Mouse (Mus musculus) left cerebral cortex, postnatal 10 days (tissue): ENCODE measurements at regions not wholly inside any gene's neighbourhood (a gene's known extent, or its start where the extent isn't known, plus 50 kb on each side); places are given as distances from the start of the nearest gene placed in this dataset.
A peak's percentile ranks its signal among the peaks of the same experiment; 100 is the strongest.
"Not testable (repeated sequence)": the region's sequence is repeated elsewhere in the genome, so short reads cannot be mapped to it uniquely, and the experiment has no call there.

Experiments
- DNase-seq, 2 experiments: peaks; one replicate each; pipeline ENCODE4 v3.0.0; 2021 to 2022; ENCODE audit warnings: low spot score in 2 of 2, mixed read lengths in 1 of 2; ENCODE audit errors: extremely low spot score in 1 of 2
- intact Hi-C: fragments of 180-260 bp; cut with DNase I; formaldehyde crosslinking; loops from one replicate; pipeline ENCODE4 v1.15.1; 2025

DNA sequence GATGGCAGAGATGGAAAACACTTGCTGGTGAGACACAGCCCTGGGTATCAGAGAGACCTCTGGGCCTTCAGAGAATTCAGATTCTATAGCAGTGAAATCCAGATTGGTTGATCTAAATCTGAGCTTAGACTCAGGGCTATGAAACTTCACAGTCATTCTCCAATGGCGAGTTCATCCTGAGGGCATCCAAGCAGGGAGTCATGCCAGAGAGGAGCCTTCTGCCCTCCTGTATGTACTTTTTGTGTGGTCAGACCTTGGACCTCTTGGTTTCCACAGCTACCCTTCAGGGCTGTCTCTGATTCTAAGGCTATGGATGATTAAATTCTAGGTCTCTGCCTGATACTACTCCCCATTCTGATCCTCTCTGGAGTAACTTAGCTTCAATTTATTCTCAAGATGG, 122.0 kb upstream of the Mettl15 start:
- no peak for DNase-seq
- intact Hi-C loops = no loop called here

DNA sequence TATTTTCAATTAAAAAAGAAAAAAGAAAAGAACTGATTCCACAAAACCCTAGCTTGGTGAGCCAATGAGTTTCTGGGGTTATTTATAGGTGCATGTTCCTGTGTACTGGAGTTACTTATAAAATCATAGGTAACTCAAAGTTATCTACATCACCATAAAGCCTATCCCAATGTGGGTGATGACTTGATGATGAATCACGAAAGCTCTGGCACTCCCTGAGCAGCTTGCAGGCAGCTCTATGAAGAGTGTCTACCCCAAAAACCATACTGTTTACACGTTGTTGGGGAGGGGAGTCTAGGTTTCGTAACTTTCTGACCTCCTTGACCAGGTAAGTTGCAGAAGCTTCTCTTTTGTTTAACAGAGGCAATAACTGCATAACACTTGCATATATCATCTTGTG, 123.7 kb upstream of the Mettl15 start:
- DNase-seq = no peak
- intact Hi-C loops = no loop called here

DNA sequence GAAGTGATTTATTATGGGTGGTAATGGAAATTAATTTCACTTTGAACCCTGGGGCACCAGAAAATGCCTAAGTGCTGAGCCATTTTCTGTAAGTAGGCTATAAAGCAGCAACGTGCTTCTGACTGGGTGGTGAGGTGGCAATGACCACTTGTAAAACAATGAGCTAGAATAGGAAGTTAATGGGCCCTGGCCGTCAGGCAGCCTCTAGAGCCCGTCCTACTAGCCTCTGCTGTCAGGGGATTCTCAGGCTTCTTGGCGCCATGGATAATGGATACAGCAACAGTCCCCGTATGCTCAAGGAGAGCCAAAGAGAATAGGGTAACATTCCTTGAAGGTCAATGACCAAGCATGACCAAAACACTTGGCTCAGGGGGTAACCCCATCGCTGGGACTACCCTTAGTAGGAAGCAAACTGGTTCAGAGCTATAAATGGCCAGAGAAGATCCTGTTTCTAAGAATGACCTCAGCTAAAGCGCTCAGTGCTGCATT, 126.1 kb upstream of the Mettl15 start:
- DNase-seq = no peak
- intact Hi-C loops = no loop called here

DNA sequence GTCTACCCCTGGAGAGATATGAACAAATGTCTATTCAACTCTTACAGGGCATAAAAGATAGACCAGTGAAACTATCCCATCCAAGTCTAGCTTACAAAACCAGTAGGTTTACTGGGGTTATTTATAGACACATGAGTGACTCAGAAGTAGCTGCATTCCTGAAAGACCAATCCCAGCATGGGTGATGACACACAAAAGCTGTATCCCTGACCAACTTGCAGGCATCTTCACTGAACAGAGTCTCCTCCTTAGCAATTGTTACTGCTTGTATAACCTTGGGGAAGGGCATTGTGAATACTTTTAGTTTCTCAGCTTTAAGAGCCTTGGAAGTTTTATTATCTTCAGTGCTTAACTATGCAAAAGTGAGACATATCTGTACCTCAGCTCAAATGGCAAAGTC, 139.6 kb upstream of the Mettl15 start:
- intact Hi-C loops = no loop called here
- DNase-seq = no peak

DNA sequence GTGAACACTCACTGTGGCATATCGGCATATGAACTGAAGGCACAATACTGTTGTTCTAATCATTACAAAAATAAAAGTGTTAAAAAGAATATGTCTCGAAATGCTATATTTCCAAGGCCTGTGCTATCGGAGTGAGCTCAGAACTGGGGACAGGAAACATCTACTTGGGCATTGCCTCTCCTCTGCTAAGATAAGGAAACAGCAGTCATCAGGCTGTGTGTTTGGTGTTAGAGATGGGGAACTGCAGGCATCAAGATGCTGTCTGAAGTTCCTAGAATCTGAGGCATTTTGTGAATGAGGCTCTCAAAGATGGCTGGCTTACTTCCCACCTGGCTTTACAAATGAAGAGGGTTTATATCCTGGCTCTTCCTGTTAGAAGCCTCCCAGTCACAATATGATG, 150.6 kb upstream of the Mettl15 start:
- intact Hi-C loops = no loop called here
- no peak for DNase-seq

DNA sequence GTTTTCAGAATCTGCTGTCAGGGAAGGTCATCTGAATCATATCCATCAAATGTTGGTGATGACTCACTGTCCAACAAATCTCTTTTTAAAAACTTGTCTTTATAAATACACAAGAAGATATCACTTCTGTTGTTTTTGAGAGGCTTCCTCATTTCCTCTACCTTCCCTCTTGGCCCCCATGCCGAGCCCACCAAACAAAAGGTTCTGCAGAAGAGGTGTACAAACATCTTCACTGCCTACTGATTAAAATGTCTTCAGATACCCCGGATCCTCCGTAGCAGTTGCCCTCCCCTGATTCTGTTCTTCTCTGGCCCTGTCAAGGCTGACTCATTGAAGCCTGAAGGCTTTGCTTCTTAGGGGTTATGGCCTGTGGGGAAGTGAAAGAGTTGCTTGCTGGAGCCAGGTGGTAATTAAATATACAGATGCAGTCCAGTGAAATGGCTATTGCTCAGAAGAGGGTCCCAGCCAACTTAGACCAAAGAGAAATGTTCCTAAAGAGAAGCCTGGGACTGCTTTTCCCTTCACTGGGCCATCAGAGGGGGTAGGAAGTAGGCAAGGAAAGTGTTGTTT, 162.1 kb upstream of the Mettl15 start:
- intact Hi-C loops = no loop called here

DNA sequence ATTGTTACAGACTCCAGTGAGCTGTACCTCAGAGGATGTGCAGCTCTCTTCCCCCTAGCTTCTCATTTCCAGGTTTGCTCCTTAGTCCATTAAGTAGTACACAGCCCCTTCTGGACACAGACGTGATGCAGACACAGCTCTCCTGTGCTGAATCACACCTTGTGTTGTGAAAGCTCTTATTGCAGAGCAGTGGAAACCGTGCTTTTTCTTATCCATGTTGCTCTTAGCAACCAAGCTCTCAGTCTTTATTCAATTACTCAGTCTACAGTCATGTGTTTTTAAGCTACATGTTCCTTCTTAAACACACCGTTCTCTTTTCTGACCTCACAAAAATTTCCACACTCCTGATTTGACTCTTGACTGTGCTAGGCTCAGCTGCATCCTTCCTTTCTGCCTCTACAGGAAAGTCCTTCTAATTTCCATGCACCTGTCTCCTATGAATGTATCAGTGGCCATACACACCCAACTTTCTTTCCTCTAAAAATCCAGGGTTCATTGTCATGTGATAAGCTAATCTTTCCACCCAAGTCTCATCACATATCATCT, 163.0 kb upstream of the Mettl15 start:
- intact Hi-C loops = no loop called here

More for the DNA sequence above, 162.1 kb upstream of the Mettl15 start:
- DNase-seq = no peak

DNA sequence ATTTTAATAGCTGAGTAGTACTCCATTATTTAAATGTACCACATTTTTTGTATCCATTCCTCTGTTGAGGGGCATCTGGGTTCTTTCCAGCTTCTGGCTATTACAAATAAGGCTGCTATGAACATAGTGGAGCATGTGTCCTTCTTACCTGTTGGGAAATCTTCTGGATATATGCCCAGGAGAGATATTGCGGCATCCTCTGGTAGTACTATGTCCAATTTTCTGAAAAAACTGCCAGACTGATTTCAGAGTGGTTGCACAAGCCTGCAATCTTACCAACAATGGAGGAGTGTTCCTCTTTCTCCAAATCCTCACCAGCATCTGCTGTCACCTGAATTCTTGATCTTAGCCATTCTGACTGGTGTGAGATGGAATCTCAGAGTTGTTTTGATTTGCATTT, 181.7 kb upstream of the Mettl15 start:
- DNase-seq, intact Hi-C loops: not testable (repeated sequence)

More for the DNA sequence above, 163.0 kb upstream of the Mettl15 start:
- no peak for DNase-seq

DNA sequence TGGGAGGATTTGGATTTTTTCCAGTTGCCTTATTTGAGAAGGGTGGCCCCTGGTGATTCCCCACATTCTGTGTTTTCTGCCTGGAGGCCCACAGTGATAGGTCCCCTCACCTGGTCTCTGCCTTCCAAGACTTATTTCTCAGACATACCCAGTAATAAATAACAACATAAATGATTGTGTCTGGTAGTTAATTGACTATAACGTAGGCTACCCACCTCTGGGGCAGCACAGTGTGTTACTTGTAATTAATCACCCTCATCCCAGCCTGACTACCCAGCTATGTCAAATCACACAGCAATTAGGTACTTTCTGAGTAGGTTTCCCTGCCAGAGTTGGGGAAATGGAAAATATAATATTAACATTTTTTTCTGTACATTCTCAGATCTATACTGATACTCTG, 190.2 kb upstream of the Bdnf start:
- no peak for DNase-seq
- intact Hi-C loops = no loop called here

DNA sequence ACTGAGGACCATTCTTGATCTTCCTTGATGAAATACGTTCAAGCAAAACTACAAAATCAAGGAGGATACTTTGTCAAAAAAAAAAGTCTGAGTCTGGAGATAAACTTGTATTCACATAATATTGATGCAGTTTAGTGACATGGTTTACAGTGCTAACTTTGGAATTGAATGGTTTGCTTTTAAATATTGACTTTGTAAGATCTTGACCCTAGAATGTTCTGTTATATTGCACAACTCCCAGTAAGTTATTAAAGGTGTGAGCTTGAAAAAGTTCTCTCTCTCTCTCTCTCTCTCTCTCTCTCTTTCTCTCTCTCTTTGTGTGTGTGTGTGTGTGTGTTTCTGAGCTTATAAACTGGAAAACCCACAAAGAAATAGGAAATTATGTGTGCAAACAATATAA, 186.9 kb upstream of the Bdnf start:
- no peak for DNase-seq
- intact Hi-C loops = no loop called here

DNA sequence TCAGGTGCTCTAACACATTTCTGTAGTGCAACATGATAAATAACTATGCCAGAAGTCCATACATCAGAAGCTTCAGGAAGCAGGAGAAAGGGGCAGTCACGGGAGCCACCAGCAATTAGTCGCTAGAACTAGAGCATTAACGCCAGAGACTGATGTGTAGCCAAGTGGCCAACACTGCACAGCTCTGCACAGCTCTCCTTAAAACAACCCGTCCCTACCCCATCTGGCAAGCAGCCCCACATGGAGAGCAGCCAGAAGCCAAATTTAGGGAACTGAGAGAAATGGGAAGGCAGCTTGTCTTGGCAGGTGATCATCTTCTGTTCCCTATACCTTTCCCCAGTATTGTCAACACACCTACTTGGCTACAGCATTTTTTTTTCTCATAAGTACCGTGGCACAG, 172.3 kb upstream of the Bdnf start:
- intact Hi-C loops = no loop called here
- DNase-seq = peak; percentile 22 to 37

DNA sequence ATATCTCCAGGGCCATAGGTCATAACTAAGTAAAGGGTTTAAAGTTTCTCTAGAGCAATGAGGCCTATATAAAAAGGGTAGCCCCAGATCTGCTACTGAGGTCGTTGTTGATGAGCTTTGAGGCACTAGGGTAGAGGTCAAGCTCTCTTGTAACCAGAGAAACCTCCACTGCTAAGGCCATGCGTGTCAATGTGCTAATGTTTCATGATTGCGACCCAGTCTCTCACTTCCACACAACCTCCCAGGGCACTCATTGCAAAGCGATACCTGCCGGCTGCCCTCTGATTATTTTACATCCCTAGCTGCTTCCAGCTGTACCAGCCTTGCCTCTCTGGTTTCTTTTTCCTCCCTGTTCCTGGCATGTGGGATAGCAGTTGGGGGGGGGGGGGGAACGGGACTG, 169.6 kb upstream of the Bdnf start:
- intact Hi-C loops = no loop called here
- DNase-seq = no peak

DNA sequence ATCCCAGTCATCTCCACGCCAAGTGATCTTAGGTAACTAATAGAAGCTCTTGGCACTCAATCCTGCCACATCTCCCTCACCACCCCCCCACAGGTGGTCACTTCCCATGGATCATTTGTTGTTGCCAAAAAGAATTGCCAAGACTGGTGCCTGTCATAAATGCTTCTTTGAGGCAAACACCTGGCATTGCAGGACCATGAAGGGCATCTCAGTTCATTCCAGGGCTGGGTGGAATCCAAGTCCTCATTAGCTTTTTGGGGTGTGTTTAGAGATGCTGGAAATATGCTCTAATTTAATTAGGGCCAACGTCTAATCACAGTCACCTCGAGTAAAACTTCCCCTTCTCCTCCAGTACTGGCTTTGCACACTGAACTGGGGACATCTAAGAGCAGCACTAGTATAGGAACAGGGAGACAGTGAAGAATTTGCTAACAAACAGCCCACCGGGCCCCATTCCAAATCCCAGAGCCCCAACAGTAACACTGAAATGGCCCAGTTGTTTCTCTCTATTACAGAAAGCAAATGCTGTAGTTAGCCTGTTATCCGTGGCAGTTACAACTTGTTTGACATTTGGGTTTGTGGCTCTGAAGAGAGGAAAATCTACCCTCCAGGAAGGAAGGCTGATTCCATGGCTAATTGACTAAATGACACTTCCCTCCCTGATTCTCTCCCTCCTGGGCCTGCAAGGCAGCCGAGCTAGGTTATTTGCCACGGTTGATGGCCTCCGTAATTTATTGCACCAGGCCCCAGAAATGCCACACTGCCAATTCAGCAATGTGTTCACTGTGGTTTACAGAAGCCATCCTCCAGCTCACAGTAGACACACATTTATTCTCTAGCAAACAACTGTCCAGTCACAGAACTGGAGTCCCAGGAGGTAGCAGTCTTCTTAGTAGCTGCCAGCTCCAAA, 164.2 kb upstream of the Bdnf start:
- DNase-seq = no peak
- intact Hi-C loops = no loop called here

DNA sequence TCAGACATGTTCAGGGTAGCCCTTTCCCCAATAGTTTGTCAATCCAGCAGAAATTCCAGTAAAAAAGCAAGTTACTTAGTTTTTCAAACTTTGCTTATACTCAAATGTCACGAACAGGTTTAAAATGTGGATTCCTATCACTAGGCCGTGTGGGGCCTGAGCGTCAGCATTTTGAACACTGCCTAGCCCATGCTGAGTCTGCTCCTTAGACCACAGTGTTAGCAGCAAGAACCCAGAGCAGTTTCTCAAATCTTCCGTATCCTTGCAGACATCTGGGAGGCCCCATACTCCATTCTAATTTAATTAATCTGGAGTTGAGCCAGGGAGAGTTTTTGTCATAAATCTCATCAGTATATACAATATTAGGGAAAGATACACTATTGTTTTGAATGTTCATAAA, 163.4 kb upstream of the Bdnf start:
- intact Hi-C loops = no loop called here
- no peak for DNase-seq

DNA sequence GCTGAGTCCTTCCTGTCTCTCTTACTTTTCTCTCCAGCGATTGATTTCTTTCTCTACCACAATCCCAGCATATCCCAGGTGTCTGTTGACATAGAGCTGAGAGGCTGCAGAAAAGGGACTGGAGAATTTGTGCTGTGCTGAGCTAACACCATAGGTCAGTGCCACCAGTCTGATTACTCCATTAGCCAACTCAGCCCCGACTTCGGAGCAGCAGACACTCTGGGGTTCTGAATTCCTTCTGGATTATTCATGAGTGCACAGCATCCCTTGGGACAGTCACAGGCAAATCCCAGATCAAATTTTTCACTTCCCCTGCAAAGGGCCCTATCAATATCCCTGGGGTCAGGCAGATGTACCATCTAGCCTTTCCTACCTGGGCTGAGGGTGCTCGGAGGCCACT, 155.2 kb upstream of the Bdnf start:
- no peak for DNase-seq
- intact Hi-C loops = no loop called here

DNA sequence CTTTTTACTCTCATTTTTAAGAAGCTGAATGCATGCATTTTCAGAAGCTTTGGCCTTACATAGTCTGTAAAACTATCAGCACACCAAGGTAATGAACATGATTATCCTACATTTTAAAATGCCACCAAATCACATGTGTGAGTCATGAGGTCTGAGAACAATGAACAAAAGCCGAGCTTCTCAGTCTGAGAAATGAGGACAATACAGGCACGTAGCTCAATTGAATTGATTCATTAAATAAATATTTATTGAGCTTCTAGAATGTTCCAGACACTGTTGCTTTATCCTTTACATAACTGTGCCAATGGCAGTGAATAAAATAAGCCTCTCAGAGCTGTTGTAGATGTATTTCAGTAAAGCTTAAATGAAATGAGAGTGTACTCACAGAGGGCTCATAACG, 154.0 kb upstream of the Bdnf start:
- intact Hi-C loops = no loop called here
- no peak for DNase-seq

DNA sequence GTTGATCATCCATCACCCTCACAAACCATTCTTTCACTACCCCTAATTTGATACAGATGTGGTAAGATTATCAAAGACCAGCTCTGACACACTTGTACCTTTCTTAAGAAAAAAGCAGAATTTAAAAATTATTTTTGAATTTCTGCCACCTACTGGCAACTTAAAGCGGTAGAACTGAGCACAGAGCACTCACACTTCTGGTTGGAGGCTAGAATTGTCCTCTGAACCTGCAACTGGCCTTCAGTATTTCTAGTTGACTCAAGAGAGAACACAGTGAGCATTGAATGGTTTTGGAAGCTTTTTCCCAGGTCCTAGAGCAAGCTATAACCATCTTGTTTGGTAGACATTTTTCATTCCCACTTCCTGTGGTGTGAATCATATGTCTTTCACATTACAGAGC, 135.0 kb upstream of the Bdnf start:
- intact Hi-C loops = no loop called here
- no peak for DNase-seq

DNA sequence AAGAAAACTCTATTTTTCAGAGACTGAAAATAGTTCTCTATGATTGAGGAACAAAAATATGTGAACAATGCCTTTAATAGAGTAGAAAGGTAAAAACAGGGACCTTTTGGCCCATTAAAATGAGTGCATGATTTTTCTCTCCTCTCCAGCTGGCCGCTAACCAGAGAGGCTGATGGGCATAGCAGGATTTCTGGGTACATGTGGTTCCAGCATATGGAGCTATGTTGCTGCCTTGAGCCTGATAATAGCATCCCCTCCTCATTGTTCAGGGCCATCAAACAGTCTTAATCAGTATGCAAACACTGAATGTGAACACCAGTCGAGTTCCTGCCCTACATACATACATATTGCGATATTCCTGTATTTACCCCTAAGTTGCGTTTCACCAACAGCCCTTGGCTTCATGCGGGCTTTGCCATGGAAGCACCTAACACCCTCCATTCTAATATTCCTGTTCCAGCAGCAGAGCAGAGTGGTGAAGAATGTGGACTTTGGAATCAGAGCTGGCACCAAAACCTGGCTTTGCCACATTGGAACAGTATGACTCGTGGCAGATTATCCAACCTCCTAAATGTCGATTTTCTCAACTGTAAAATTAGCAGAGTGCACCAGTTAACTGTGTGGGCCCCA, 127.9 kb upstream of the Bdnf start:
- DNase-seq = no peak
- intact Hi-C loops = no loop called here

DNA sequence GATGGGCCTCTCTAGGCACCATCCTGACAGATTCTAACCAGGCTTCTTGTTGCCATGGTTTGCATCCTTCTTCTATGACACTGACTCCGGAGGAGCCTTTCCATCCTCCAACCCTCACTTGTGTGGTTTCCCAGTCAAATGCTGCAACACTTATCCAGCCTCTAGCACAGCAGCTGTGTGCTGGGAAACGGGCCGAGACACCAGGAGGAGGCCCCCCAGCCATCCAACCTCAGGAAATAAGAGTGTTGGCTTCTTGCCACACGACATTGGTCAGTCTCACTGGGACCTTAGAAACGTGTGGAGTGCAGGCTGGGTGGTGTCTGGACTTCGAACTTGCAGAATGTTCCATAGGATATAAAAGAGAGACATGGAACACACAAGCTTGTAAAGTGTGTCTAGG, 119.9 kb upstream of the Bdnf start:
- DNase-seq = no peak
- intact Hi-C loops = no loop called here
